ENCODE assay signal across 8 mouse cellular contexts in the genomic region with DNA sequence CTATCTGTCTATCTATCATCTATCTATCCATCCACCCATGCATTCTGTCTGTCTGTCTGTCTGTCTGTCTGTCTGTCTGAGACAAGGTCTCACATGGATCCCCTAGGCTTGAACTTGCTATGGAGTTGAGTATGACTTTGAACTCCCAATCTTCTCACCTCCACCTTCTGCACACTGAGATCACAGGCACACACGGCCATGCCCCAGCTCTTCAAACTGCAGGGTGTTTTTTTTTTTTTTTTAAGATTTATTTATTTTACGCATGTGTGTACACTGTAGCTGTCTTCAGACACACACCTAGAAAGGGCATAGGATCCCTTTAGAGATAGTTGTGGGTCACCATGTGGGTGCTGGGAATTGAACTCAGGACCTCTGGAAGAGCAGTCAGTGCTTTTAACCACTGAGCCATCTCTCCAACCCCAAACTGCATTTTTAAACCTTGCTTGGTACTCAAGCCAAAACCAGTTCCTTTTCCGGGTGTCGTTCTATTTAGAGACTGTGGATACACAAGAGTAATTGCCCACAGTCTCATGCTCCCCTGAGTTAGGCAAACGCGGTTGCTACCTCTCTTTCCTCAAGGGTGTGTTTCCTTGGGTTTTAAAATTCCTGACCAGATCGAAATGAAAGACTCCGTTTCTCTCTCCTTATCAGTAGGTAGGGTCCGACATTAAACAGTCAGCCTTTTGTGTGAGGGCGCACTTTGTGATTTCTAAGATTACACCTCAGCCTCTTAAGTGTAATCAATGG. TPM values are rescaled to one million over a fixed set of nuclear protein-coding genes. Genes with fewer than 3 reads are reported as not detected.
DNase-seq lines count a peak whose midpoint lies in the region; ATAC-seq and TF ChIP-seq lines count a peak whose summit lies in the region.

No protein-coding gene starts in this region.

- intact Hi-C loops in left cerebral cortex, adult 2 months (cut with DNase I), result loop anchor here (5.0 kb wide), 1 partner anchor 58 kb away; the partner anchor contains the start of gene Zfp217
- intact Hi-C loops in left cerebral cortex, postnatal 10 days (cut with DNase I), result no loop called here

- H3K27me3 ChIP-seq in hindbrain, embryonic 14.5 days (ENCODE audit: control insufficient read depth, insufficient read depth, low read length), result no peaks in the 10 kb centered on the region
- peaks cover 18% of the 10 kb centered on the region; the same call in 1 of the 2 replicates for H3K27me3 ChIP-seq in midbrain, embryonic 10.5 days (ENCODE audit: low read depth, poor library complexity, severe bottlenecking)

- H3K9ac ChIP-seq in hindbrain, embryonic 14.5 days, result peak overlapping the region; percentile 35; the same call in 1 of the 2 replicates

- ATAC-seq in common myeloid progenitor, adult 5-6 weeks (replicated peaks; ENCODE audit: low read depth, poor library complexity, severe bottlenecking), result peak; percentile 45; the same call in 1 of the 2 replicates
- no peak for ATAC-seq in hindbrain, embryonic 14.5 days (ENCODE audit: low FRiP score)
- no peak for ATAC-seq in monocyte, adult 5-6 weeks (replicated peaks; ENCODE audit: insufficient number of reproducible peaks, low FRiP score, low TSS enrichment, poor library complexity, severe bottlenecking)

- H3K27ac ChIP-seq in left cerebral cortex, adult 2 months, result no peak overlapping the region
- no peak overlapping the region for H3K27ac ChIP-seq in hindbrain, embryonic 14.5 days
- no peak overlapping the region; the same call in 1 of the 2 replicates for H3K27ac ChIP-seq in midbrain, embryonic 10.5 days (replicated peaks)

- no peaks in the 10 kb centered on the region for H3K36me3 ChIP-seq in hindbrain, embryonic 14.5 days (replicated peaks; ENCODE audit: control insufficient read depth, insufficient read depth)
- H3K36me3 ChIP-seq in midbrain, embryonic 10.5 days, result no peaks in the 10 kb centered on the region

- 38% methylated on average over 10 of the region's 10 CpGs for WGBS in hindbrain, embryonic 14.5 days
- 40% methylated on average over 10 of the region's 10 CpGs for WGBS in midbrain, embryonic 10.5 days

- H3K4me3 ChIP-seq in left cerebral cortex, adult 2 months, result peak overlapping the region; percentile 32
- H3K4me3 ChIP-seq in hindbrain, embryonic 14.5 days (replicated peaks; ENCODE audit: low read length), result peak overlapping the region; percentile 13
- H3K4me3 ChIP-seq in midbrain, embryonic 10.5 days, result peak overlapping the region; percentile 53

- no peaks in the 10 kb centered on the region for H3K9me3 ChIP-seq in hindbrain, embryonic 14.5 days (ENCODE audit: control insufficient read depth, low read length)
- no peaks in the 10 kb centered on the region for H3K9me3 ChIP-seq in midbrain, embryonic 10.5 days (replicated peaks)

- no peak for DNase-seq in left cerebral cortex, adult 2 months (ENCODE audit: extremely low spot score in 1 of 2, low spot score in 2 of 2)
- no peak for DNase-seq in left cerebral cortex, postnatal 10 days (ENCODE audit: extremely low spot score in 1 of 2, low spot score in 2 of 2)
- no peak for DNase-seq in hindbrain, embryonic 14.5 days (ENCODE audit: low spot score)
- DNase-seq in midbrain, embryonic 10.5 days (ENCODE audit: low spot score), result no peak
- no peak for DNase-seq in retina, postnatal 1 day
- DNase-seq in cerebellum, adult 9-10 months, result no peak

- no peak for TF ChIP-seq CTCF in left cerebral cortex, adult 2 months (IDR thresholded peaks at IDR 0.05)

- peak overlapping the region; percentile 48 for H3K4me2 ChIP-seq in hindbrain, embryonic 14.5 days (replicated peaks)

- H3K4me1 ChIP-seq in hindbrain, embryonic 14.5 days (replicated peaks; ENCODE audit: control insufficient read depth, insufficient read depth, low read length), result no peaks in the 10 kb centered on the region
- H3K4me1 ChIP-seq in midbrain, embryonic 10.5 days, result peaks cover 31% of the 10 kb centered on the region

RNA-seq across cellular contexts. Expression of gene Zfp217, which starts 57.0 kb away (rescaled TPM):
- total RNA-seq in left cerebral cortex, adult 2 months (2021), result 1 to 10 TPM; 2.9 to 3.4 TPM
- total RNA-seq in left cerebral cortex, postnatal 10 days (2021), result 1 to 10 TPM; 4.1 TPM
- total RNA-seq in common myeloid progenitor, adult 5-6 weeks (2017), result 33.2 and 40.1 TPM in 2 replicates
- 0.98 and 1.5 TPM in 2 replicates for polyA plus RNA-seq in hindbrain, embryonic 14.5 days (2014; fragmentation: Nextera tagmentation; extraction: Ambion mirVana)
- polyA plus RNA-seq in midbrain, embryonic 10.5 days (2016; fragmentation: Nextera tagmentation; extraction: Ambion mirVana), result 2.8 and 2.9 TPM in 2 replicates
- 28.3 to 57.4 TPM (median 42.9 TPM) in 3 replicates for total RNA-seq in monocyte, adult 5-6 weeks (2017)
